Mouse (Mus musculus) liver, adult 2 months (tissue): ENCODE data around the gene Hoxa7. TPM values are rescaled to one million over a fixed set of nuclear protein-coding genes. Genes with fewer than 3 reads are reported as not detected.

Experiments used
- DNase-seq: peaks from one replicate; pipeline ENCODE4 v3.0.0-alpha.2; 2011; ENCODE audit warnings: low read depth, low spot score; ENCODE audit errors: extremely low read depth
- H3K27ac ChIP-seq: fragments of 200-500 bp; replicated peaks from 2 replicates; pipeline ENCODE4 v1.5.1; 2012; ENCODE audit warnings: low read depth, mild to moderate bottlenecking, control low read depth, inconsistent platforms, low read length; ENCODE audit not compliant: insufficient read depth
- H3K27me3 ChIP-seq: fragments of 200-500 bp; 2 replicates; pipeline ENCODE4 v1.6.1; 2012; ENCODE audit warnings: mild to moderate bottlenecking, moderate library complexity, low read length, inconsistent platforms; ENCODE audit not compliant: control insufficient read depth, insufficient read depth
- H3K36me3 ChIP-seq: fragments of 200-500 bp; 2 replicates; pipeline ENCODE4 v1.6.1; 2012; ENCODE audit warnings: low read length, inconsistent platforms; ENCODE audit not compliant: control insufficient read depth, insufficient read depth
- H3K4me1 ChIP-seq: fragments of 200-500 bp; 2 replicates; pipeline ENCODE4 v1.6.1; 2011; ENCODE audit warnings: low read length; ENCODE audit not compliant: control insufficient read depth, insufficient read depth
- H3K4me3 ChIP-seq: fragments of 200-500 bp; 2 replicates; pipeline ENCODE4 v1.5.1; 2011; ENCODE audit warnings: low read depth, mild to moderate bottlenecking, control low read depth, low read length, moderate library complexity; ENCODE audit not compliant: insufficient read depth
- H3K79me2 ChIP-seq: fragments of 200-500 bp; 2 replicates; pipeline ENCODE4 v1.6.1; 2012; ENCODE audit warnings: inconsistent platforms, mild to moderate bottlenecking, low read length, moderate library complexity; ENCODE audit not compliant: control insufficient read depth, insufficient read depth
- H3K9ac ChIP-seq: fragments of 200-500 bp; 2 replicates; pipeline ENCODE4 v1.6.1; 2012; ENCODE audit warnings: low read depth, mild to moderate bottlenecking, control low read depth, inconsistent platforms, low read length
- CTCF ChIP-seq: fragments of 200-500 bp; IDR thresholded peaks from 2 replicates; pipeline ENCODE4 v1.5.1; 2011; ENCODE audit warnings: low read depth, low read length, control low read depth
- POLR2A ChIP-seq: fragments of 200-500 bp; IDR thresholded peaks from 2 replicates; pipeline ENCODE4 v1.6.1; 2011; ENCODE audit warnings: low read length, control low read depth; ENCODE audit not compliant: insufficient read depth; ENCODE audit errors: extremely low read depth
- WGBS: fragments of 180-500 bp; shearing (Covaris S2); methylation state at CpG from one replicate; pipeline ENCODE4 v1.1.7; 2018; 5-methylcytosine and 5-hydroxymethylcytosine counted together
- polyA plus RNA-seq: library from polyadenylated mRNA; depleted of rRNA; stranded (reverse); fragments of >200 nt; gene quantifications from 2 replicates; pipeline ENCODE4 v1.2.3, GENCODE M21; 2012
- total RNA-seq: library from RNA; depleted of rRNA; stranded (reverse); fragments of >200 nt; gene quantifications from 2 replicates; pipeline ENCODE4 v1.2.3, GENCODE M21; 2014

Gene Hoxa7
- total and polyA plus RNA-seq, 2 experiments: 0.04 TPM; not detected in 1

GRCm38 (mm10) chr6:52172501-52172900, 49.2 kb downstream of the Hoxa7 start:
- Histone ChIP-seq H3K27ac (no peak overlapping the region), H3K9ac (peak overlapping the region; percentile 9), H3K79me2 (no peaks in the 10 kb centered on the region), H3K4me3 (peak overlapping the region; percentile 37; the same call in 1 of the 2 replicates), H3K27me3 (peaks cover 11% of the 10 kb centered on the region; the same call in 1 of the 2 replicates), H3K4me1 (no peaks in the 10 kb centered on the region), H3K36me3 (no peaks in the 10 kb centered on the region)
- no peak for DNase-seq
- TF ChIP-seq POLR2A (no peak), CTCF (no peak)
- WGBS: 9% methylated on average over 35 of the region's 35 CpGs

GRCm38 (mm10) chr6:52171938-52172337, 49.7 kb downstream of the Hoxa7 start:
- H3K27ac ChIP-seq: no peak overlapping the region
- 31% methylated on average over 7 of the region's 7 CpGs for WGBS
- no peak overlapping the region for H3K4me3 ChIP-seq
- no peak for DNase-seq
- TF ChIP-seq POLR2A (no peak), CTCF (no peak)
- H3K36me3 ChIP-seq: no peaks in the 10 kb centered on the region
- H3K9ac ChIP-seq: no peak overlapping the region
- H3K27me3 ChIP-seq: peaks cover 12% of the 10 kb centered on the region; the same call in 1 of the 2 replicates
- H3K4me1 ChIP-seq: no peaks in the 10 kb centered on the region; the same call in 1 of the 2 replicates
- no peaks in the 10 kb centered on the region for H3K79me2 ChIP-seq

DNA sequence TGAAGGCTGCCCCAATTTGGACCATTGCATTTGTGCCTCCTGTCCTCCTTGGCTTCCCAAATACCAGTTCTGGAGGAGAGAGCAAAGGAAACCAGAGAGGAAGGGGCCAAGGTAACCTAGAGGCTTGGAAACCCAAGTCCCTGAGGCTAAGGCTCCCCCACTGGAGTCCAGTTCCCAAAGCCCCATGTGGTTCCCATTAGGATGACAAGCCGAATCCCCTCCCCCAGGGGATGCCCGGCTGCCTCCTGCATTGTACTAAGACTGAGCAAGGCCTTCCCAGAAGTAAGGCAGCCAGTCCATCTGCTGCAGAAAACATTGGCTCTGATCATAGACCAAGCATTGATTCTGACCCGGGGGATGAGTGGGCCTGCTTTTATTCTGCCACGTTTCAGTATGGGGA, 50.3 kb downstream of the Hoxa7 start:
- Histone ChIP-seq H3K36me3 (no peaks in the 10 kb centered on the region), H3K27me3 (peaks cover 12% of the 10 kb centered on the region; the same call in 1 of the 2 replicates), H3K4me1 (no peaks in the 10 kb centered on the region; the same call in 1 of the 2 replicates), H3K79me2 (no peaks in the 10 kb centered on the region), H3K9ac (no peak overlapping the region), H3K4me3 (no peak overlapping the region), H3K27ac (peak overlapping the region; percentile 30; the same call in 1 of the 2 replicates)
- TF ChIP-seq CTCF: no peak
- TF ChIP-seq POLR2A: no peak
- no peak for DNase-seq
- 14% methylated on average over 4 of the region's 4 CpGs for WGBS

DNA sequence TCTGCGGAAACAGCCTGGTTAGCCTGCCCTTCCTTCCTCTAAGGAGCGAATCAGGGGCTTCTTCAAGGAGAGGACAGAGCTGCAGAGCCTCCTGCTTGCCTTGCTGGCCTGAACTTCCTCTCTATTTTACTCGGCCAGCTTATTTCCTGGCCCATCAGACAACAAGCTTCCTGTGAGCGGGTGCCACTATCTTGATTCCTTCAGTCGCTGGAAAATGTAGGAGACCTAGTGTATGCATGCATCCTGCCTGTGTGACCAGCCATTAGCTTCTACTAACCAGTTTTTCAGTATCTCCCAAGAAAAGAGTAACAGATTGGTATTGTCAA, 50.8 kb downstream of the Hoxa7 start:
- Histone ChIP-seq H3K27ac (peak overlapping the region; percentile 30), H3K9ac (no peak overlapping the region)
- 10% methylated on average over 5 of the region's 5 CpGs for WGBS

GRCm38 (mm10) chr6:52170166-52170897, 51.3 kb downstream of the Hoxa7 start:
- no peaks in the 10 kb centered on the region for H3K79me2 ChIP-seq
- peak overlapping the region; percentile 47 for H3K9ac ChIP-seq
- no peak for TF ChIP-seq POLR2A
- TF ChIP-seq CTCF: no peak
- DNase-seq: no peak
- WGBS: 7% methylated on average over 40 of the region's 40 CpGs
- H3K36me3 ChIP-seq: no peaks in the 10 kb centered on the region
- peak overlapping the region; percentile 30 for H3K27ac ChIP-seq
- peak overlapping the region; percentile 20; the same call in 1 of the 2 replicates for H3K4me3 ChIP-seq
- H3K4me1 ChIP-seq: no peaks in the 10 kb centered on the region; the same call in 1 of the 2 replicates
- peaks cover 10% of the 10 kb centered on the region; the same call in 1 of the 2 replicates for H3K27me3 ChIP-seq

More for the DNA sequence above, 50.8 kb downstream of the Hoxa7 start:
- Histone ChIP-seq H3K79me2 (no peaks in the 10 kb centered on the region), H3K4me1 (no peaks in the 10 kb centered on the region; the same call in 1 of the 2 replicates), H3K4me3 (no peak overlapping the region), H3K27me3 (peaks cover 10% of the 10 kb centered on the region; the same call in 1 of the 2 replicates), H3K36me3 (no peaks in the 10 kb centered on the region)
- DNase-seq: peak; percentile 24
- TF ChIP-seq CTCF (no peak), POLR2A (no peak)
